Mouse (Mus musculus): ENCODE results near the gene Tub.

The Tub gene

DNA sequence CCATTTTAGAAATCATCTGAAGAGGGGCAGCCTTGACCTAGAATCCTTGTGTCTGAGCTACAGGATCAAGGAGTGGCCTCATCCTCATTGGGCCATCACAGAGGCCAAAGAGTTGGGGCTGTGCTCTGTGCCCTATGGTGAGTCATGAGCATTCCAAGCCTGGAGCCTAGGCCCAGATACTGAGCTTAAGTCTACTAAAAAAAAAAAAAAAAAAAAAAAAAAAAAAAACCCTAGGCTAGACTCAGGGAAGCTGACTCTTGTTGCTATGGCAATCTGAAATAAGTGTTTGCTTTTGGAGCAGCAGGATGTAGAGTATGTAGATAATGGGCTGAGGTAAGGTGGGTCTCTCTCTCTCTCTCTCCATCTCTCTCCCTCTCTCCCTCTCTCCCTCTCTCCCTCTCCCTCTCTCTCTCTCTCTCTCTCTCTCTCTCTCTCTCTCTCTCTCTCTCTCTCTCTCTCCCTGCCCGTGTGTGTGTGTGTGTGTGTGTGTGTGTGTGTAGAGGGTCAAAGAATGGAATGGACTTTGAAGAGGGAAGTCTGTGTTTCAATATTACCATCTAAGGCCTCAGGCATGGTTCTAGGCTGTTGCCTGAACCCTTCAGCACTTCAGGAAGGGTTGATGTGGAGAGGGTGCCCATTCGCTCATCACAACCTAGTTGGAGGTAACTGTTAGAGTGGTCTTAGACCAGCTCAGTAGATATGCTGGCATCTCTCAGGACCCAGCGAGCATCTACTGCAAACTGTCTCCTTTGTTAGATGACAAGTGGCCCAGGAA, 36.0 kb downstream of the Tub start:
- DNase-seq (ENCODE audit: low spot score in 2 of 2), result no peak

DNA sequence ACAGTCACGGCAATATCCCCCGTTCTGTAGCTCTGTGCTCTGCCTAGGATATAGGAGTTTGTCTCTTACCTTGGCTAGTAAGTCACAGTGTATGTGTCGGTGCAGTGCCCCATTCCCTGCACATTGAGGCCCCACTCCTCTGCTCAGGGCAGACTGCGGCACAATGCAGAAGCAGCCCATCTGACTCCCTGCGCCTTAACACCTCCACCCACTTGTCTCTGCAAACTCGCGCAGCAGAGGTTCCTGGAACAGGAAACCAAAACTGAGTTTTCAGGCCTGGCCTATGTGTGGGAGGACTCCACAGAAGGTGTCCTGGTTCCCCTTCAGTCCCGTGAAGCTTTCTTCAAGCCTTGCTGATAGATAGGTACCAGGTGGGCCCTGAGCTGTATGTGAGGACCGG, 41.1 kb downstream of the Tub start:
- no peak for DNase-seq (ENCODE audit: low spot score in 2 of 2)

DNA sequence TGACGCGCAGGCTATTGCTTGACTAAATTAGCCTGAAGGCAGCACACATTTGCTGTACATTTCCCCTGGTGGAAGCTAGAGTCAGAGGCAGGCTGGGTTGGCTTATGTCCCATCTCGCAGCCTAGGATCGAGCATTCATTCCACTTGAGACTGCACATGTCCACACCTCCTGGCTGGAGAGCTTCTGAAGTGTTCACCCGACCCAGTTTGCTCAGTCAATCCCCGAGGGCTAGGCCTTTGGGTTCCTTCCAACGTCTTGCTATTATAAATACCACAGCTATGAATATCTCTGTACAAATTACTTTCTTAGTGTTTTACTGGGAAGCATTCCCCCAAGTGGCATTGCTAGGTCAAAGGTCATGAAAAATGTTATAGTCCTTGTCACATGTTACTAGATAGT, 43.1 kb downstream of the Tub start:
- DNase-seq (ENCODE audit: low spot score in 2 of 2), result peak in 1 of 2 experiments; percentile 64

DNA sequence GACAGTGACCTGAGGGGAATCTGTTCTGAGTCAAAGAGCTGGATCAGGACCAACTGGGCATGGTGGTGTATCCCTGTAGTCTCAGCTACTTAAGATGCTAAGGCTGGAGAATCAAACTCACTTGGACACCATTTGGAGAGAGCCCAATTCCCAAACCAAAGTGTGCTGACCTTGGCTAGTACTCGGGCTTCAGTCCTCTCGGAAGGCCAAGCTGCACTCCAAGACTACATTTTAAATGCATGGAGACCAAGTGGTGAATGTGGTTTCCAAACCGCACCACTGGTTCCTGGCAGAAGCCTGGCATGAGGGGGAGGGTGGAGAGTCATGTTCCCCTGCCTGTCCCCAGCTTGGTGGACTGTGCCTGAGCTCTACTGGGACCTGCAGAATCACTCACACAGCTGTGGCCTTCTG, 43.7 kb downstream of the Tub start:
- DNase-seq (ENCODE audit: low spot score in 2 of 2), result no peak

DNA sequence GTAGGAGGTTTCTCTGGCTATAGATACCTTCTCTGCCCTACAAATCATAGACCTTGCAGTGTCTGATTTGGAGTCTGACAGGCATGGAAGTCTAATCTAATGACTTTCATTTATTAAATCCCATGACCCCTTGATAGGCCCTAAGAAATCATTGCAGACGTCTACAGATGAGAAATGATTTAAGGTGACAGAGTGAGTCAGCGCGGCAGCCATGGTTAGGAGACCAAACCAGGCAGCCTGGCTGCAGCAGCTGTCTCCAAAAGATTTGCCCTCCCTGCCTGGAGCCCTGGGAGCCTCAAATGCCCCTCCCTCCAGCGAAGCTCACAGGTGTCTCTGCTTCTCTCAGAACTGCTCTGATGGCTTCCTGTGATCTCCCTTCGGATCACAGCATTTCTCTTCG, 46.0 kb downstream of the Tub start:
- no peak for DNase-seq (ENCODE audit: low spot score in 2 of 2)

DNA sequence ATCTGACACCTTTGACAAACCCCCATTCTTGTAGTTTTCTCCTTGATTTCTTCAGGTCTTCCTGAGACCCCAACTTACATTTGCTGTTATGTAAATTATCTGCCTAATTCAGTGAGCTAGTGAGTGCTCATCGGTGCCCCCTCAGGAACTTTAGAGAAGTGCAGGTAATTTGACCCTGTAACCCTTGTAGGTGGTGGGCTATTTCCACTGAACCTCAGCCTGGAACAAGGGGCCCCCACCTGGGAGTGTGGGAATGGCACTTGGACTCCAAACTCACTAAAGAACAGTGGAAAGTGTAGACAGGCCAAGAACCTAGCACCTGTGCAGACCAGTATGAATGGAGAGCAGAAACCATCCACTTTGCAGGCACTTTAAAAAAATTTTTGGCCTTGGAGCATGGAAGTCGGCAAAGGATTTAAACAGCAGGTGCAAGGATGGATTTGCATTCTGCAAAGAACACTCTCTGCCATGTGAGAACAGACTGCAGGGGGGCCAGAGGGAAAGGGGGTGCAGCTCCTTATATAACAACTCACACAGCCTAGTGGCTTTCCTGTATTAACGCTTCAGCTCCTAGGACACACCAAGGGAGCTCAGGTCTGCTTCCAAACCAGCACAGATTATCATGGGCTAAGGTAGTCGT, 50.3 kb downstream of the Tub start:
- no peak for DNase-seq (ENCODE audit: low spot score in 2 of 2)

DNA sequence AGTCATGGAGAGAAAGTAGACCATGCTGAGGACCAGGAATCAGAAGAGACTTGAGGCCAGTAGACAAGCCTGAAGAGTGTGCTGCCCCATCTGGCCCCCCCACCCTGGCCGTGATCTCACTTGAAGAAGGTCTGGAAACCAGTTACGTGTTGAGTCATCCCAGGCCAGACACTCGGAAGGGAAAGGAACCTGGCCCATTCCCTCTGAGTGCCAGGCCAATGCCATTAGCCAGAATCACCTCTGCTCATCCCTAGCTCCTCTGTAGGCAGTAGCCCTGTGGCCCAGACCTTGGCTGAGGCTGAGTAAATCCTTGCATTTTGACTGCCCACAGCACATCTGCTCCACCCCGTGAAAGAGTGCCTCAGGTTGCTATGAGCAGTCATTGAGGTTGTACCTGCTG, 51.8 kb downstream of the Tub start:
- no peak for DNase-seq (ENCODE audit: low spot score in 2 of 2)

DNA sequence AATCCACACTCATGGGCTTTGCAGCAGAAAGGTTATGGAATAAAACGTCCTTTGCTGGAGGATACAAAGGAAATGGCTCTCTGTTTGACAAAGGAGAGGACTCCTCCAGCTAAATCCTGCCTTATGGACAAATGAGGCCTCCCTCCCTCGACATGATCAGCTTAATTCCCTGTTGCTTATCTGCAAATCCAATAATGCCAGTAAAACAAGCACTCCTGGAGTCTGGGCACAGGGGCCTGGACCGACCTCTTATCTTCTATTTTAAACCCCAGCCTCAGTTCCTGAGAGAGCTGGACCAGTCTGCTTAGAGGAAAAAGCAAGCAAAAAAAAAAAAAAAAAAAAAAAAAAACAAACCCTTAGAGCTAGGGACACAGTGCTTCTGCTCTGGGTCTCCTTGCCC, 53.5 kb downstream of the Tub start:
- DNase-seq (ENCODE audit: low spot score in 2 of 2), result no peak

DNA sequence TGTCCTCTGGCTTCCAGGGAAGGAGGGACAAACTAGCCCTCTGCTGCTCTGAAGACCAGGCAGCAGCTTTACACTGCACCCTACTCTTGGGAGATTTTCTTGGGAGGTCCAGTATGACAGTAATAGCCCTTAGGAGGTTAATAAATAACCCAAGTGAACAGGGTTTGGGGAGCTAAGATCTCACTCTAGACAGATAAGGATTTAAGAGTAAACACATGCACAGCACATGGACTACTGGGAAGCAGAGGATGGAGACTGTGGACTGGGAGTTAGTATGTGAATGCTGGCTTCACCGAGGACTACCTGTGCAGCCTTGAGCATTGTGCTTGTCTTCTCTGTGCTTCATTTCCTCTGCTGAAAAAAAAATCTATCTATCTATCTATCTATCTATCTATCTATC, 59.1 kb downstream of the Tub start:
- no peak for DNase-seq (ENCODE audit: low spot score in 2 of 2)

DNA sequence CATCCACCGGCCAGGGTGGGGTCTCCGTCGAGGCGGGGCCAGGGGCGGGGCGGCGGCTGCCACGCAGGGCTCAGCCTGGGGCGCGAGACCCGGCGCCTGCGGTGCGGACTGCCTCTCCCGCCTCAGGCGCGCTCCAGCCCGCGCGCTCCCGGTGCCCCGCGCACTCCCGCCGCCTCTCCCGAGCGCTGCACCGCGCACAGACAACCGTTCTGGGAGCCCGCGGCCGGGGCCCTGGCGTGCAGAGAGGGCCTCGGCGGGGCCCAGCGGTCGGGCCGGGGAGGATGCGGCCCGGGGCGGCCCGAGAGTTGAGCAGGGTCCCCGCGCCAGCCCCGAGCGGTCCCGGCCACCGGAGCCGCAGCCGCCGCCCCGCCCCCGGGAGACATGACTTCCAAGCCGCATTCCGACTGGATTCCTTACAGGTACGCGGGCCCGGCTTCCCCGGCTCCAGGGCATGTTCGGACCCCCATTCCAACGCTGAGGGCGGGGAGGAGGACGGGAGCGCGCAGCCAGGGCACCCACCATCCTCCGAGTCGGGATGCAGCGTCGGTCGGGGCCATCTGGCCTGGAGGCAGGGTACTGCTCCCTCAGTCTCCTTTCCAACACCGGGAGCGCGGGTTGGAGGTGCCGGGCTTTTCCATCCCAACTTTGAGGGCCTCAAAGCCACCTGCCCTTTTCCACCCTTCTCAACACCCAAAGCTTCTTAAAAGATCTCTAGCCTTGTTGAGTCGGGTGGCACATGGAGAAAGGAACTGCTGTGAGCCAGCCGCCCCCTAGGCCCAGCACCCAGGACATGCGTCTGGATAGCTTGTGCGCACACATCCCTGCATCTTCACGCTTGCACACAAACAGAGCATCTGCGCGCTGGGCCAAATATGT, 60.8 kb downstream of the Tub start:
- DNase-seq (ENCODE audit: low spot score in 2 of 2), result no peak

DNA sequence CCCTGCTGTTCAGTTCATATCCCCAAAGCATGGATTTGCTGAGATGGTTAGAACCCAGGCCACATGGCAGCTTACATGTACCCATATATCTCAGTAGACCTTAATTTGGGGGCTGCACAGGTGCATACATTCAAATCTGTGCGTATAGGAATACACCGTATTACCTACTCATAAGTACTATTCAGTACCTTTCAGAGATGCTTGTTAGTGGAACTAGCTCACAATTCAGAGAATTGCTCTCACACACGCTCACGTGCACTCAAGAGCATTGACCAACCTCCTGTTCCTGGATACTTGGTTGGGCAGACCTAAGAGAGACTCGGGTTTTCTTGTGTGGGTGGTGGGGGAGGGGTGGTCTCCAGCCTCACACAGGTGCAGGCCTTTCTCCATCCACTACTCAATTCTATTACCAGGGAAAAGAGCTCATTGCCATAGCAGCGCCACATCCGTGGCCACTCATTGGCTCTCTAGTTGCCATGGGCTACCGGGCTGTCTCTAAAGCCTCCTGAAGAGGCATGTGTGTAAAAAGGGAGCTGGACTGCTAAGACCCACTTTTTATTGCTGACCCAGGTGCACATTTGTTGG, 61.5 kb downstream of the Tub start:
- no peak for DNase-seq (ENCODE audit: low spot score in 2 of 2)

DNA sequence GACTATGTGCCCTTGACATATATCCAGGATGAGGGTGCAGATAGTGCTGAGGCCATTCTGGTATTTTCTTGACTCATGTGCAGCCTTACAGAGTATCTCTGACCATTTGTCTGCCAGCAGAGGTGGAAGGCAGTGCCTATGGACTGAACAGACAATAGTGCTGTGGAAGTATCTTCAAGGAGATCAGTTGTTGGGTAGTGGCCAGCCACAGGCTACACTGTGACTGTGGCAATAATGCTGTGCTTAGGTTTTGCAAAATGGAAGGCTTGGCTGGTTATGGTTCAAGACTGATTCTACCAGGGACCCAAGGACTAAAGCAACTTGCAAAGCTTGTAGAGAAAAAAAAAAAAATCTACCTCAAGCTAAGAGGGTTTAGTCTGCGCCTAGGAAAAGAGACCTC, 62.4 kb downstream of the Tub start:
- DNase-seq (ENCODE audit: low spot score in 2 of 2), result no peak

DNA sequence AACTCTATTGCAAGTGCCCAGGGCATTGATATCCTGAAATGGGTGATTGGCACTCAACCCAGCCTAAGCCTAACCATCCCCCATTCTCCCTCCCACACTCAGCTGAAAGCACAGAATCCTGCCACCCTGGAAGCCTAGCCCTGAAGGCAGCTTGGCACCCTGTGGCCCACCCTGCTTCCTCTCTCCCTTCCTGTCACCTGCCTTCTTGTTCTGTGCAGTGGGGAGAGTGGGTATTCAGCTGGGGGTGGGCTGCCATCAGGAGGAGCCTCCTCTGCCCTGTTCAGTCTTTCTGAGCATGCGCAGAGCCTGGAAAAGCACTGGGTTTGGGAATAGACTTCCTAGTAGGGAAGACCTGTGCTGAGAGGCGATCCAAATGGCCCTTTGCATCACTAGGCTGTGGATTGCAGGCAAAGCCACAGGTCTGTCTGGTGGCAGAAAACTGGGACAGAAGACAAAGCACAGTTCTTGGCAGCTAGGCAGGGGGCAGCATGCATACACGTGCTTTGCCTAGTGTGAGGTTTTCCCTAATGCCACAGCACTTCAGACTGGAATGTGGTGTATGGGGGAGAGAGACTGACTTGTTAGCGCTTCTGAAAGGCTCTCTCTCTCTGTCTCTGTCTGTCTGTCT, 63.0 kb downstream of the Tub start:
- DNase-seq (ENCODE audit: low spot score in 2 of 2), result no peak

DNA sequence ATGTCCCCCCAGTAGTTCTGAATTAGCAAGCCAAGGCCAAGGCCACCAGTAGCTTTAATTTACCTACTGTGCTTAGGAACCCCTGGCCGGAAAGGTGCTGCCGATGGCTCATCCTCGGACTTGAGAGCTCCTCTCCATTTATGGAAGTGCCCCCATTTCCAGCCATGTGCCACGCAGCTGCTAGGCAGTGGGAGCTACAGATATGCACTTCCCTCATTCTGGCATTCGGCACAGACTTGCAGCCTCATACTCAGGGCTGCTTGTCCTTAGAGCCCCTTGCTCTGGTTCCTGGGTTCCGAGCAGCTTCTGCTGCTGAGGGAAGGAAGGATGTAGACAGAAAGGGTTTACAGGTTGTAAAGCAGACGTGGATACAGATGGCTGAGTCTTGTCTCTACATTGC, 64.7 kb downstream of the Tub start:
- no peak for DNase-seq (ENCODE audit: low spot score in 2 of 2)

DNA sequence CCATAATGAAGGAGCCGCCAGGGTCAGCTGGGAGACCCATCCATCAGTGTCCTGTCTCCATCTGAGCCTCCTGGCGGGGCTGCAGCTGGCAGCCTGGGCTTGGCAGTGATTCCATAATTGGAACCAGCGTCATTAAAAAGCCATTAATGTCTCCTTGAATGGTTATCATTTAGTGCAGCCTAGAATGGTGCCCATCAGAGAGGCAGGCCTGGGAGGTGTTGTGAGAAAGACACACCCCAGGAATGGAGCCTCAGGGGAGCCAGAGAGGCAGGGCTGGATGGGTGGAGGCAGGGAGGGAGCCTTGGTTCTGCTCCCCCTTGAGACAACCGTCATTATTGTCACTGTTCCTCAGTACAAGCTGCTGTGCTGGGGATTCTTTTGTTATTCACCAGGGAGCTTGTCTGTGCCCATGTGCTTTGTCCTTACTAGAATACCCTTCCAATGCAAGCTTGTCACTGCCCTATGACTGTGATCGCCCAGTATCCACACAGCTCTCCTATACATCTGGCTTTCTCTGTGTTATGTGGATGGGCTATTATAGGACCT, 66.3 kb downstream of the Tub start:
- DNase-seq (ENCODE audit: low spot score in 2 of 2), result no peak

DNA sequence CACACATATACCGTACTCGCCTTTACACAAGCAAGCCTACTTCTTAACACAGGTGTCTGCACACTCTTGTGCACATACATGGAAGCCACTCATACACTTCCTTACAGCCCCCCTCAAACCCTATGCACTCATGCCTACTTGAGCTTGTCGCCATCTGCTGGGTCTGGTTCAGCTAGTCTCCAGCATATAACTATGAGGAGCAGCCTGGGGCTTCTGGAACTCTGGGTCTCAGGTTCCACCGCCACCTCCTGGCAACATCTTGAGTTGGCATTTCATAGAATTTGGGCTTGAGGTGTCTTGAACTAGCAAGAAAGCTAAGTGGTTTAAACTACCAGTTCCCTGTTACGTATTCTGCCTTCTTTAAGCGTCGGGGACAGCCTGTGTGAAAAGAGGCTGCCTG, 69.1 kb downstream of the Tub start:
- DNase-seq (ENCODE audit: low spot score in 2 of 2), result no peak

DNA sequence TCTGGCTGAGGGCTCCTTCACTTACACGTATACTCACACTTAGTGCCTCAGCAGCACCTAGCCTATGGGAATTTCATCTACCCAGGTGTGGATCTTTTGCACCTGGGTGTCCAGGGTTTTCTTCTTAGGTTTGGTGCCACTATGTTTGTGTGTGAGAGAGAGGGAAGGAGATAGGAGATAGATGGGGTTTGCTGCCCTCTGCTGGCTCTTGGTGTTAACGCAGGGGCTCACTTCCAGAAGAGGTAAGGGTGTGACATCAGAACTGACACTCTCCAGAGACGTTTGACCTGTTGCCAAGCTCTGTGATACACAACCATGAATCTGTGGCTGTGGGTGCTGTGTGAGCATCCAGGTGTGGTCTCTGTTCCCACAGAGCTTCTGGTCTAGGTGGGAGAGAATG, 71.3 kb downstream of the Tub start:
- DNase-seq (ENCODE audit: low spot score in 2 of 2), result peak; percentile 25 to 63

DNA sequence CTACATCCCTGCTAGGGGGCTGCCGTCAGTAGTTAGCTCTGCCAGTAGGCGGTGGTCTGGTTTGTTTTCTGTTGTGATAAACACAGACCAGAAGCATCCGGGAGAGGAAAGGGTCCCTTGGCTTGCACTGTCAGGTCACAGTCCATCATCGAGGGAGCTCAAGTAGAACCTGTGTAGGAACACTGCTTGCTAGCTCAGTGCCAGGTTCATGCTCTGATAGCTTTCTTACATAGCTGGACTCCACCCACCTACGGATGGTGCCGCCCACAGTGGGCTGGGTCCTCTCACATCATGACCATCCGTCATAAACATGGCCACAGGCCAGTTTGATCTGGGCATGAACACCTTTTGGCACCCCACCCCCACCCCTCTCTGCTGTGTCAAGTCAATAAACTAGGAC, 75.6 kb downstream of the Tub start:
- DNase-seq (ENCODE audit: low spot score in 2 of 2), result no peak

DNA sequence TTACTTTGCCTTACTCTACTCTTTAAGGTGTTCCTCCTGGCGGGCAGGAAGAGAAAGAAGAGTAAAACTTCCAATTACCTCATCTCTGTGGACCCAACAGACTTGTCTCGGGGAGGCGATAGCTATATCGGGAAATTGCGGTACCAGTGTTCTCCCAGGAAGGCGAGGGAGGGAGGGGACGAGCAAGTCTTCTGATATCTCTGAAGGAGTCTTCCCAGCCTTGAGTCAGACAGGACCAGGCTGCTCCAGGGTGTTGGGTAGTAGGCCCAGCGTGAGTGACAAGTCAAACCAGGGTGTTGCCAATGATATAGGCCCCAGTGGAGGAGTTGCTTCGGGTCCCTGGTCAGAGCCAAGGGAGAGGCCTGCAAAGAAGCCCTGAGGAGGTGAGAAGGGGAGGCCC, 76.8 kb downstream of the Tub start:
- no peak for DNase-seq (ENCODE audit: low spot score in 2 of 2)

DNA sequence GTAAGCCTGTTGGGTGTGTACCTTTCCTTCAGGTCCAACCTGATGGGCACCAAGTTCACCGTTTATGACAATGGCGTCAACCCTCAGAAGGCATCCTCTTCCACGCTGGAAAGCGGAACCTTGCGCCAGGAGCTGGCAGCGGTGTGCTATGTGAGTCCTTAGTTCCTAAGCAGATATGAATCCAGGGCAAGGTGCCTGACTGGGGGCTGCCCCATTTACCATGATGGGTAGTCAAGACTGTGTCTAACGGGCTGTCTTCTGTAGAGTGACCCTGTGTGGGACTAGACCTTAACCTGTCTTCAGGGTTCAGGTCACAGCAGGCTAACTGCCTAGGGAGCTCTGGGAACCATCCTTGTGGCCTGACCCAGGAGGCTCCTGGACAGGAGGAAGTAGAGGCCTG, 77.6 kb downstream of the Tub start:
- DNase-seq (ENCODE audit: low spot score in 2 of 2), result no peak

DNA sequence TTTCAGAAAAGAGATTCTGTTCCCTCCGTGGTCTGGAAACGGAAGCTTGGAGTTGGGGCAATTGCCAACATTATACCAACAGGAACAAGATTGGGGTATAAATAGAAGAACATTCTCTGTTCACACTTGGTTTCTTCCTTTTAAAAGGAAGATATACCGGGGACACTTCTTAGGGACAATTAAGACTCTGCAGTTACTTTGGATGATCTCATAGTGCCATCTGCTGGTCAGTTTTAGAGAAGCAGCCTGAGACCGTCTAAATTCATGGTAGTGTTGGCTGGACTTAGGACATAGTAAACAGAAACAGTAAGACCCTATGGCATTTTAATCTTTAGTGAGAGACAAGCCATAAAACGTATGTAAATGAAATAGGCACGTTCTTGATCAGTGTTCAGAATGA, 78.1 kb downstream of the Tub start:
- peak in 1 of 2 experiments; percentile 36 for DNase-seq (ENCODE audit: low spot score in 2 of 2)
